Mouse (Mus musculus) heart, embryonic 14.5 days (tissue): ENCODE measurements around the gene Tmem215. TPM values are rescaled to one million over a fixed set of nuclear protein-coding genes. Genes with fewer than 3 reads are reported as not detected.

Experiments
- ATAC-seq: fragments of 200-750 bp; cut with Nextera tagmentation; 2 replicates; pipeline ENCODE4 v1.8.0; 2017; ENCODE audit warnings: low read depth, moderate TSS enrichment; ENCODE audit not compliant: insufficient number of reproducible peaks, insufficient read depth, low FRiP score
- H3K27ac ChIP-seq, 2 experiments: fragments of 200-500 bp in 1 of 2; fragments of 300-500 bp in 1 of 2; sonication (generic) in 1 of 2; replicated peaks in 1 of 2; 2 replicates each; pipeline ENCODE4 v1.5.1; 2012 to 2014; ENCODE audit warnings: low read depth in 2 of 2, low read length in 2 of 2, control low read depth in 1 of 2, mild to moderate bottlenecking in 1 of 2, mixed read lengths in 1 of 2; ENCODE audit not compliant: control insufficient read depth in 1 of 2, insufficient read depth in 1 of 2
- H3K27me3 ChIP-seq: fragments of 300-500 bp; sonication (generic); 2 replicates; pipeline ENCODE4 v1.6.1; 2014; ENCODE audit warnings: mild to moderate bottlenecking, low read length, control low read depth; ENCODE audit not compliant: control insufficient read depth, insufficient read depth
- H3K36me3 ChIP-seq: fragments of 300-500 bp; sonication (generic); 2 replicates; pipeline ENCODE4 v1.6.1; 2014; ENCODE audit warnings: mild to moderate bottlenecking, control low read depth, low read length, mixed read lengths; ENCODE audit not compliant: control insufficient read depth, insufficient read depth
- H3K4me1 ChIP-seq, 2 experiments: fragments of 200-500 bp in 1 of 2; fragments of 300-500 bp in 1 of 2; sonication (generic) in 1 of 2; 2 replicates each; pipeline ENCODE4 v1.6.1; 2012 to 2014; ENCODE audit warnings: low read length in 2 of 2, control low read depth in 1 of 2, mixed read lengths in 1 of 2; ENCODE audit not compliant: control insufficient read depth in 2 of 2, insufficient read depth in 2 of 2
- H3K4me2 ChIP-seq: fragments of 300-500 bp; sonication (generic); 2 replicates; pipeline ENCODE4 v1.6.1; 2014; ENCODE audit warnings: mild to moderate bottlenecking, low read length
- H3K4me3 ChIP-seq, 2 experiments: fragments of 200-500 bp in 1 of 2; fragments of 300-500 bp in 1 of 2; sonication (generic) in 1 of 2; 2 replicates each; pipeline ENCODE4 v1.5.1; 2012 to 2014; ENCODE audit warnings: low read length in 2 of 2, mild to moderate bottlenecking in 2 of 2, control low read depth in 1 of 2, low read depth in 1 of 2, moderate library complexity in 1 of 2; ENCODE audit not compliant: control insufficient read depth in 1 of 2, insufficient read depth in 1 of 2
- H3K9ac ChIP-seq: fragments of 300-500 bp; sonication (generic); 2 replicates; pipeline ENCODE4 v1.6.1; 2014; ENCODE audit warnings: mild to moderate bottlenecking, low read length
- H3K9me3 ChIP-seq: fragments of 300-500 bp; sonication (generic); 2 replicates; pipeline ENCODE4 v1.6.1; 2016; ENCODE audit warnings: low read length, control low read depth; ENCODE audit not compliant: control insufficient read depth
- WGBS: fragments of 180-500 bp; shearing (Covaris S2); extraction: QIAGEN DNeasy Blood & Tissue Kit; methylation state at CpG from one replicate; pipeline ENCODE4 v1.1.7; 2014; 5-methylcytosine and 5-hydroxymethylcytosine counted together
- polyA plus RNA-seq: library from polyadenylated mRNA; unstranded; fragments of >200 nt; fragmentation: Nextera tagmentation; extraction: Ambion mirVana; gene quantifications from 2 replicates; pipeline ENCODE4 v1.2.1, GENCODE M21; 2014

The Tmem215 gene
- polyA plus RNA-seq = 1.2 and 1.5 TPM in 2 replicates

DNA sequence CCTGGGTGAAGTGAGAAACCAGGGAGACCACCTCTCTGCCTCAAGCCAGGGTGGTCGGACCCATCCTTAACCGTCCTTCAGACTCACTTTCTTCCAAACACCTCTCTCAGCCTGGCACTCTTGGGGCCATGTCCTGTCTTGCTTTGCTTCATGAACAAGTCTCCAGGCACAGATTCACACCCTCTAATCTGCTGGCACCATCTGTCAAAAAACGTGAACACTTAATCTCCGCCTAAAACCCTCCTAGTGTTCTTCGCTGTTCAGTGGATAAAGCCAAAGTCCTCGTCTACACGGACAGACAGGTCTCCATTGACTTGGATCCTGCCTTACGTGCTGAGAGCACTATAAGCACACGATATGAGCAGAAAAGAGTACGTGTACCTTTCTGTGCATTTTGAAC is at the start of gene Tmem215:
Tmem215 (plus strand) TSS at position 301 of the 400 bp plus-strand sequence.
- Histone ChIP-seq H3K36me3 (no peaks in the 10 kb centered on the region), H3K4me2 (peak within 1 kb of the TSS; percentile 82), H3K9ac (peak within 1 kb of the TSS; percentile 63), H3K9me3 (no peaks in the 10 kb centered on the region), H3K4me1 (0 out of 4 replicates have a peak, but pooled peaks cover 0 to 5% of the 10 kb centered on the region in 2 experiments), H3K4me3 (peak within 1 kb of the TSS; percentile 31 to 45), H3K27me3 (peaks cover 29% of the 10 kb centered on the region), H3K27ac (no peak within 1 kb of the TSS)
- ATAC-seq = no peak
- WGBS = 79% methylated on average over 10 of the region's 10 CpGs

DNA sequence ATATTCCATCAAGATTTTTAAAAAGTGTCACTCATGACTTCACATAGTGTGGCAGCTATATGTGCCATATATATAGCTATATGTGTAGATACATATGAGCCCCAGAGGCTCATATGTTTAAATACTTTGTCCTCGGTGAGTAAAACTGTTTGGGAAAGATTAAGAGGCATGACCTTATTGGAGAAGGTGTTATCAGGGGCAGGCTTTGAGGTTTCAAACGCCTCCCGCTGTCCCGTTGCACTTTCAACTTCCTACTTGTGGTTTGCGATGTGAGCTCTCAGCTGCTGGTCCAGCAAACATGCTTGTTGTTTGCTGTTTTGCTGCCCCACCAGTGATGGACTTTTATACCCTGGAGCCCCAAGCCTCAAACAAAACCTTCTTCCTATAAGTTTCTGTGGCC is 40.1 kb upstream of the Tmem215 start:
- no peaks in the 10 kb centered on the region for H3K4me1 ChIP-seq
- H3K9me3 ChIP-seq = no peaks in the 10 kb centered on the region
- ATAC-seq = no peak
- no peaks in the 10 kb centered on the region for H3K36me3 ChIP-seq
- no peak overlapping the region for H3K9ac ChIP-seq
- WGBS = 69% methylated on average over 5 of the region's 5 CpGs
- no peak overlapping the region for H3K4me2 ChIP-seq
- no peak overlapping the region for H3K4me3 ChIP-seq
- no peak overlapping the region for H3K27ac ChIP-seq
- H3K27me3 ChIP-seq = no peaks in the 10 kb centered on the region

GRCm38 (mm10) chr4:40433379-40433778 is 38.6 kb upstream of the Tmem215 start:
- no peaks in the 10 kb centered on the region for H3K4me1 ChIP-seq
- H3K4me3 ChIP-seq = no peak overlapping the region
- H3K9ac ChIP-seq = no peak overlapping the region
- H3K9me3 ChIP-seq = no peaks in the 10 kb centered on the region
- 64% methylated on average over 3 of the region's 3 CpGs for WGBS
- H3K27ac ChIP-seq = no peak overlapping the region
- H3K4me2 ChIP-seq = no peak overlapping the region
- H3K27me3 ChIP-seq = no peaks in the 10 kb centered on the region
- no peak for ATAC-seq
- H3K36me3 ChIP-seq = no peaks in the 10 kb centered on the region

- Histone ChIP-seq H3K36me3 (no peaks in the 10 kb centered on the region), H3K27me3 (no peaks in the 10 kb centered on the region), H3K9me3 (no peaks in the 10 kb centered on the region), H3K4me1 (no peaks in the 10 kb centered on the region), H3K9ac (no peak overlapping the region), H3K4me2 (no peak overlapping the region), H3K4me3 (no peak overlapping the region), H3K27ac (no peak overlapping the region)
- WGBS = 58% methylated on average over 1 of the region's 1 CpGs
- ATAC-seq = no peak
Measured at GRCm38 (mm10) chr4:40434388-40434787, 37.6 kb upstream of the Tmem215 start.

DNA sequence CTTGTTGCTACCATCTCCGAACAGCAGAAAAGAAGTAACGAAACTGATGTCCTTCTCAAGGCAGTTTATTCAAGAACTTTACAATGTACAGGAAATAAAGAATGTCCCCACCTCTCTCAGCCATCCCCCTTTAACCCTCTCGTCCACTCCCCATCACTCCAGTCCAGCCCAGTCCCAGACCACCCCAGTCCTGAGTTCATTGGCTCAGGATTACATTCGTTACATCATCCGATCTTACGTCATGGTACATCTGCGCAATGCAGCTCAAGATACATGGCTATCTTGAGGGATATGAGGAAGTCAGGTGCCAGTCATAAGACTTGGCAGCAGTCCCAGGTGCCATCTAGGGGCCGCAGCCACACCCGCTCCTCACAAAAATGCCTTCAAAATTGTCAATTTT is 28.4 kb upstream of the Tmem215 start:
- H3K4me1 ChIP-seq = no peaks in the 10 kb centered on the region
- no peaks in the 10 kb centered on the region for H3K36me3 ChIP-seq
- no peaks in the 10 kb centered on the region for H3K9me3 ChIP-seq
- no peak overlapping the region for H3K4me2 ChIP-seq
- H3K9ac ChIP-seq = no peak overlapping the region
- no peaks in the 10 kb centered on the region for H3K27me3 ChIP-seq
- no peak overlapping the region for H3K4me3 ChIP-seq
- WGBS = 91% methylated on average over 9 of the region's 9 CpGs
- no peak for ATAC-seq
- H3K27ac ChIP-seq = no peak overlapping the region

- no peaks in the 10 kb centered on the region for H3K36me3 ChIP-seq
- peak overlapping the region; percentile 82 for H3K4me2 ChIP-seq
- H3K4me1 ChIP-seq = 0 out of 4 replicates have a peak, but pooled peaks cover 0 to 5% of the 10 kb centered on the region in 2 experiments
- peak; percentile 31; the same call in 1 of the 2 replicates for ATAC-seq
- H3K9ac ChIP-seq = peak overlapping the region; percentile 63
- peak overlapping the region; percentile 31 to 45 for H3K4me3 ChIP-seq
- H3K27ac ChIP-seq = no peak overlapping the region
- H3K9me3 ChIP-seq = no peaks in the 10 kb centered on the region
- peaks cover 29% of the 10 kb centered on the region for H3K27me3 ChIP-seq
- 2% methylated on average over 54 of the region's 55 CpGs for WGBS
Measured at GRCm38 (mm10) chr4:40472700-40473530, 935 bp downstream of the Tmem215 start.

DNA sequence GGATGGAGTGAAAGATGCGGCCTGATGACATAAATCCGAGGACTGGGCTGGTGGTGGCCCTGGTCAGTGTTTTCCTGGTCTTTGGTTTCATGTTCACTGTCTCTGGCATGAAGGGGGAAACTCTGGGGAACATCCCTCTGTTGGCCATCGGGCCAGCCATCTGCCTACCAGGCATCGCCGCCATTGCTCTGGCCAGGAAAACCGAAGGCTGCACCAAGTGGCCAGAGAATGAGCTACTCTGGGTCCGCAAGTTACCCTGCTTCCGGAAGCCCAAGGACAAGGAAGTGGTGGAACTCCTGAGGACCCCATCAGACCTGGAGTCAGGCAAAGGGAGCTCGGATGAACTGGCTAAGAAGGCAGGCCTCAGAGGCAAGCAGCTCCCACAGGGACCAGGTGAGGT is 1.9 kb downstream of the Tmem215 start:
- H3K4me1 ChIP-seq = 0 out of 4 replicates have a peak, but pooled peaks cover 0 to 5% of the 10 kb centered on the region in 2 experiments

More for the DNA sequence above, 1.9 kb downstream of the Tmem215 start:
- peaks cover 29% of the 10 kb centered on the region for H3K27me3 ChIP-seq
- H3K9ac ChIP-seq = no peak overlapping the region
- H3K36me3 ChIP-seq = no peaks in the 10 kb centered on the region
- WGBS = 57% methylated on average over 9 of the region's 9 CpGs
- no peak overlapping the region; the same call in 1 of the 2 replicates for H3K4me2 ChIP-seq
- no peak overlapping the region for H3K27ac ChIP-seq
- H3K4me3 ChIP-seq = no peak overlapping the region
- ATAC-seq = no peak
- no peaks in the 10 kb centered on the region for H3K9me3 ChIP-seq
